Mouse (Mus musculus) layer of hippocampus, adult 6 months (tissue): ENCODE results near the gene Fam84b. TPM values are rescaled to one million over a fixed set of nuclear protein-coding genes. Genes with fewer than 3 reads are reported as not detected.

ENCODE experiments used
- long read RNA-seq, 2 experiments: library from polyadenylated mRNA; unstranded; transcript quantifications; one replicate each; pipeline ENCODE4 v2.0.0; 2019 to 2020
- polyA plus RNA-seq: library from polyadenylated mRNA; unstranded; fragments of <200 nt; fragmentation: Nextera tagmentation; gene quantifications from 2 replicates; pipeline ENCODE4 v1.2.3, GENCODE M21; 2021

Fam84b gene
- polyA plus RNA-seq: 3.1 and 4.2 TPM in 2 replicates
- long read RNA-seq, experiment 1, full-length matches to known transcripts: 1 of 7 reads
- long read RNA-seq, experiment 1, partial matches to known transcripts: 1 of 7 reads
- long read RNA-seq, experiment 1, other reads (novel, unspliced or antisense): 5 of 7 reads
- long read RNA-seq, experiment 2, full-length matches to known transcripts: 11 of 19 reads
- long read RNA-seq, experiment 2, partial matches to known transcripts: 1 of 19 reads
- long read RNA-seq, experiment 2, other reads (novel, unspliced or antisense): 7 of 19 reads

DNA sequence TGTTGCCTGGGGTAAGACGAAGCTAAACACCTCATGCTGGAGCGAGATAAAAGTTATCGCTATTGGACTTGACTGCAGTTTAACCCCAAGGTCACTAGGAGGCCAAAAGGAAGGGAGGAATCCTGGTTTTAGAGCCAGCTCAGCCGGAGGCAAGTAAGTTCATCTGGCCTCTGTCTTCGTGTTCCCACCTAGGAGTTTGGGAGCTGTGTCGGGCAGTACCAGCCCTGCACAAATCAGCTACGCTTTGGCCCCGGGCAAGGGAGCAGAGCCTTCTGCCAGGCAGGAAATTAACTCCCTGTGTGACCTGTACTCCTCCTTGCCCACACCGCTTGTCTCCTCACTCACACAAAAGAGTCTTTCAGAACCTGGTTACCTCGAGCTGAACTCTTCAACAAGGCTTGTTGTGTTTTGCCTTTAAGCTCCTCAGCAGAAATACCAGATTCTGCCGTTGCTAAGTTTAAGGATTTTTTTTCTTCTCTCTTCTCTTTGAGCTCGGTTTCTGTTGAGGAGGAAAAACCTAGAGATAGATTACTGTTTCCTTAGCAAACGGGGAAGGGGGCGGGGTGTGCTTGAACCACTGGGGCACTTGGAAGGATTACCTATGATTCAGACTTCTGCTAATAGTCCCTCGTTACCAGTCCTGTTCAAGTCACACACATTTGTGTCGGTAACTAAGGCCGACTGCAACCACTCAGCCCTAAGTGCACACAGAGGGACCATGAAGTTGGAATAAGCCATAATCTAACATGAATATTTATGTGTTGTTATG, at the start of gene Fam84b:
Gene Fam84b (minus strand): TSS at position 548 of the 769 bp plus-strand sequence.

Other genes with a start within 250 kb of the Fam84b start
- gene A1bg, start 69.2 kb upstream of the Fam84b start, polyA plus RNA-seq: not detected in 2 replicates